Mouse (Mus musculus) C2C12 (cell line): ENCODE data around the gene Dock10. TPM values are rescaled to one million over a fixed set of nuclear protein-coding genes. Genes with fewer than 3 reads are reported as not detected.

Experiments
- H3K27me3 ChIP-seq: one replicate; pipeline ENCODE4 v1.6.1; 2011; ENCODE audit not compliant: control insufficient read depth, insufficient read depth, insufficient read length
- H3K36me3 ChIP-seq: one replicate; pipeline ENCODE4 v1.6.1; 2011; ENCODE audit not compliant: control insufficient read depth, insufficient read depth
- H3K4me3 ChIP-seq: one replicate; pipeline ENCODE4 v1.5.1; 2011; ENCODE audit warnings: mild to moderate bottlenecking, control low read depth; ENCODE audit not compliant: poor library complexity, insufficient read depth, severe bottlenecking
- H3K79me2 ChIP-seq: one replicate; pipeline ENCODE4 v1.6.1; 2011; ENCODE audit not compliant: control insufficient read depth, insufficient read depth
- H3K79me3 ChIP-seq: one replicate; pipeline ENCODE4 v1.6.1; 2011; ENCODE audit warnings: low read depth, control low read depth
- H3ac ChIP-seq: one replicate; pipeline ENCODE3; 2011; ENCODE audit warnings: low read depth; ENCODE audit not compliant: control insufficient read depth, insufficient read length
- CEBPB ChIP-seq: IDR thresholded peaks from one replicate; pipeline ENCODE4 v1.6.1; 2011; ENCODE audit warnings: low read depth, mild to moderate bottlenecking, control low read depth, moderate library complexity
- CTCF ChIP-seq: IDR thresholded peaks from one replicate; pipeline ENCODE4 v1.5.1; 2011; ENCODE audit not compliant: control insufficient read depth, insufficient read depth, insufficient read length
- FOSL1 ChIP-seq: IDR thresholded peaks from one replicate; pipeline ENCODE4 v1.8.0; 2011; ENCODE audit warnings: mild to moderate bottlenecking, low read length; ENCODE audit not compliant: poor library complexity, insufficient read depth, severe bottlenecking
- MAX ChIP-seq: IDR thresholded peaks from one replicate; pipeline ENCODE4 v1.6.1; 2011; ENCODE audit warnings: mild to moderate bottlenecking, control low read depth
- MYOD1 ChIP-seq: IDR thresholded peaks from one replicate; pipeline ENCODE4 v1.6.1; 2011; ENCODE audit warnings: low read depth; ENCODE audit not compliant: control insufficient read depth, insufficient read length
- MYOG ChIP-seq: IDR thresholded peaks from one replicate; pipeline ENCODE4 v1.6.1; 2011; ENCODE audit not compliant: control insufficient read depth, insufficient read length; ENCODE audit errors: extremely low read depth
- USF1 ChIP-seq: IDR thresholded peaks from one replicate; pipeline ENCODE4 v1.6.1; 2011; ENCODE audit warnings: low read depth, mild to moderate bottlenecking, control low read depth, moderate library complexity
- polyA plus RNA-seq: library from polyadenylated mRNA; unstranded; fragments of >200 nt; fragmentation: generic; extraction: Trizol; gene quantifications from one replicate; pipeline ENCODE4 v1.2.1, GENCODE M21; 2012; ENCODE audit warnings: missing spikeins

Gene Dock10
- polyA plus RNA-seq, 1 experiment, result 0.20 TPM

GRCm38 (mm10) chr1:80659465-80660245 is 98.7 kb downstream of the Dock10 start:
- Histone ChIP-seq H3K79me3 (no peaks in the 10 kb centered on the region), H3K36me3 (no peaks in the 10 kb centered on the region), H3ac (no peak overlapping the region), H3K27me3 (no peaks in the 10 kb centered on the region), H3K79me2 (no peaks in the 10 kb centered on the region), H3K4me3 (no peak overlapping the region)
- TF ChIP-seq MAX, result no peak
- TF ChIP-seq MYOD1, result no peak
- TF ChIP-seq USF1, result no peak
- TF ChIP-seq FOSL1, result no peak
- no peak for TF ChIP-seq CEBPB
- no peak for TF ChIP-seq CTCF
- no peak for TF ChIP-seq MYOG

GRCm38 (mm10) chr1:80656389-80656788 is 101.9 kb downstream of the Dock10 start:
- H3K4me3 ChIP-seq, result no peak overlapping the region
- H3K27me3 ChIP-seq, result no peaks in the 10 kb centered on the region
- H3K36me3 ChIP-seq, result no peaks in the 10 kb centered on the region
- H3K79me2 ChIP-seq, result no peaks in the 10 kb centered on the region
- no peaks in the 10 kb centered on the region for H3K79me3 ChIP-seq
- no peak overlapping the region for H3ac ChIP-seq
- TF ChIP-seq MYOG, result no peak
- no peak for TF ChIP-seq MAX
- TF ChIP-seq FOSL1, result no peak
- no peak for TF ChIP-seq CEBPB
- TF ChIP-seq USF1, result no peak
- no peak for TF ChIP-seq CTCF
- no peak for TF ChIP-seq MYOD1

GRCm38 (mm10) chr1:80655854-80656253 is 102.5 kb downstream of the Dock10 start:
- Histone ChIP-seq H3ac (no peak overlapping the region), H3K79me2 (no peaks in the 10 kb centered on the region), H3K27me3 (no peaks in the 10 kb centered on the region), H3K79me3 (no peaks in the 10 kb centered on the region), H3K36me3 (no peaks in the 10 kb centered on the region), H3K4me3 (no peak overlapping the region)
- TF ChIP-seq MYOD1 (no peak), MAX (no peak), MYOG (no peak), CTCF (no peak), FOSL1 (no peak), CEBPB (no peak), USF1 (no peak)

GRCm38 (mm10) chr1:80655195-80655594 is 103.1 kb downstream of the Dock10 start:
- Histone ChIP-seq H3K79me3 (no peaks in the 10 kb centered on the region), H3K27me3 (no peaks in the 10 kb centered on the region), H3K4me3 (no peak overlapping the region), H3K36me3 (no peaks in the 10 kb centered on the region), H3K79me2 (no peaks in the 10 kb centered on the region), H3ac (no peak overlapping the region)
- no peak for TF ChIP-seq MYOD1

- TF ChIP-seq MYOG, result no peak
- TF ChIP-seq CEBPB, result no peak
- TF ChIP-seq FOSL1, result no peak
- no peak for TF ChIP-seq MYOD1
- TF ChIP-seq MAX, result no peak
- no peak for TF ChIP-seq CTCF
- TF ChIP-seq USF1, result no peak
Observed at GRCm38 (mm10) chr1:80654177-80654576, 104.2 kb downstream of the Dock10 start.

GRCm38 (mm10) chr1:80652803-80653202 is 105.5 kb downstream of the Dock10 start:
- Histone ChIP-seq H3K36me3 (no peaks in the 10 kb centered on the region), H3K4me3 (no peak overlapping the region), H3K27me3 (no peaks in the 10 kb centered on the region), H3ac (no peak overlapping the region), H3K79me3 (no peaks in the 10 kb centered on the region), H3K79me2 (no peaks in the 10 kb centered on the region)
- no peak for TF ChIP-seq CTCF
- TF ChIP-seq CEBPB, result no peak
- TF ChIP-seq MYOG, result no peak
- no peak for TF ChIP-seq FOSL1
- TF ChIP-seq MAX, result no peak
- no peak for TF ChIP-seq USF1
- no peak for TF ChIP-seq MYOD1

More at GRCm38 (mm10) chr1:80654177-80654576, 104.2 kb downstream of the Dock10 start:
- Histone ChIP-seq H3K4me3 (no peak overlapping the region), H3K79me3 (no peaks in the 10 kb centered on the region), H3ac (no peak overlapping the region), H3K27me3 (no peaks in the 10 kb centered on the region), H3K79me2 (no peaks in the 10 kb centered on the region), H3K36me3 (no peaks in the 10 kb centered on the region)
